Mouse (Mus musculus): ENCODE data around the gene Slc39a11. TPM values are rescaled to one million over a fixed set of nuclear protein-coding genes. Genes with fewer than 3 reads are reported as not detected.

Slc39a11 gene
- polyA plus RNA-seq, 1 experiment from 2014 or later = 22.4 TPM

DNA sequence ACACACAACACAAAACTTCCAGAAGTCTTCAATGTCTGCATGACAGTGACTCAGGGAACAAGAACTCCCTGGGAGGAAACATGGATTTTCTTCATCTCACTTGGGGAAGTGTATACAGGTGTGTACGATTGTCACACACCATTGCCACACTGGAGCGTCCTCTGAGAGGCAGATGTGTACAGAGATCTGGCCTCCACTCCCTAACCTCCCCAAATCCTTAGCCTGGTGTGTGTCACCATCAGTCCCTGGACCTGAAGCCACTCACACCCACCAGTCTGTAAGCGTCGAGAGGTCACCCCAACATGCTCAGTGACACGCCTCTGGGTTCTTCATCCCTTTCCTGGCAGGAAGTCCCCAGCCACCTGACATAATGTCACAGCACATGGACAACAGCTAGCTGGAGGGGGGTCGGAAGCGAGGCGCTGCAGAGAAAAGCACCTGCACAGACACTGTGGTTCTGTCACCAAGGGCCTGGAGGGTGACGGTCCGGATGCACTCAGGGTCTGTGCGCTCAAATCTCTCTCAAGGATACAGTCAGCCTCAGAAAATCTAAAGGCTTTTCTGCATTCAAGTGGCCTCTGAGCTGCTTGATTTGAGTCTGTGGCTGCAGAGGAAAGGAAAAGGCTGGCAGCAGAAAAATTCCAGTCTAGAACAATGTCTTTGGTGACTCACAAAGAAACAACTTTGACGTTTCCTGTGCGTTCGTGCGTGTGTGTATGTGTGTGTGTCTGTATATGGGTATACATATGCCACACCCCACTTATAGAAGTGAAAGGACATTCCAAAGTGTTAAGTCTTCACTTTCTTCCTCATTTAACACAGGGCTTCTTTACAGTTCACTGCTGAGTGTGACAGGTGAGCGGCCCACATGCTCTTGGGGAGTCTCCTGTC lies 113.3 kb downstream of the Slc39a11 start:
- peak; percentile 20 for DNase-seq (ENCODE audit: low read depth, low spot score)
- H3K27me3 ChIP-seq = no peaks in the 10 kb centered on the region
- POLR2A ChIA-PET = no interaction called here
- CTCF ChIA-PET = interaction anchor here (1.0 kb wide), 1 partner anchor 10 kb away, joined by 4 read pairs; no protein-coding TSS in a partner anchor
- in situ Hi-C loops (cut with MboI; ENCODE audit: low pct_unique_long_range_greater_than_20kb) = no loop called here
- peak; percentile 54 for ATAC-seq
- TF ChIP-seq CTCF (IDR thresholded peaks at IDR 0.05) = no peak

GRCm38 (mm10) chr11:113534341-113534740 lies 115.5 kb downstream of the Slc39a11 start:
- TF ChIP-seq CTCF (IDR thresholded peaks at IDR 0.05) = no peak
- in situ Hi-C loops (cut with MboI; ENCODE audit: low pct_unique_long_range_greater_than_20kb) = no loop called here
- no peak for DNase-seq (ENCODE audit: low read depth, low spot score)
- no peak for ATAC-seq
- no peaks in the 10 kb centered on the region for H3K27me3 ChIP-seq
- POLR2A ChIA-PET = interaction anchor here (1.7 kb wide), 1 partner anchor 19 kb away, joined by 3 read pairs; no protein-coding TSS in a partner anchor
- CTCF ChIA-PET = no interaction called here

DNA sequence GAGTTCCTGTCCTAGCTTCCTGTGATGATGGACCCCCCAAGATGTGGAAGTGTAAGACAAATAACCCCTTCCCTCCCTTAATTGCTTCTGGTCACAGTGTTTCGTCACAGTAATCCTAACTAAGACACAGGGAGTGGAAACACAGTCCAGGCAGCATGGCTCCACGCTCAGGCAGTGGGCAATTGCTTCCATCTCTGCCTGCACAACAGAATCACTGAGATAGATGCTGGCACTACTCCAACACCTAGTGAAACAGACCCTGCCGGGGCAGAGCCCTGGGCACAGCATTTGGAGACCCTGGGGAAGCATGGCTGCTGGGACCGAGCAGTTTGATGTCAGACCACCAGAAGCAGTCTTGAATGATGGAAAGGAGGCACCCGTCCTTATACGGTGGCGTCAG lies 115.9 kb downstream of the Slc39a11 start:
- DNase-seq (ENCODE audit: low read depth, low spot score) = no peak
- POLR2A ChIA-PET = no interaction called here
- H3K27me3 ChIP-seq = no peaks in the 10 kb centered on the region
- TF ChIP-seq CTCF (IDR thresholded peaks at IDR 0.05) = no peak
- in situ Hi-C loops (cut with MboI; ENCODE audit: low pct_unique_long_range_greater_than_20kb) = no loop called here
- CTCF ChIA-PET = no interaction called here
- ATAC-seq = no peak

DNA sequence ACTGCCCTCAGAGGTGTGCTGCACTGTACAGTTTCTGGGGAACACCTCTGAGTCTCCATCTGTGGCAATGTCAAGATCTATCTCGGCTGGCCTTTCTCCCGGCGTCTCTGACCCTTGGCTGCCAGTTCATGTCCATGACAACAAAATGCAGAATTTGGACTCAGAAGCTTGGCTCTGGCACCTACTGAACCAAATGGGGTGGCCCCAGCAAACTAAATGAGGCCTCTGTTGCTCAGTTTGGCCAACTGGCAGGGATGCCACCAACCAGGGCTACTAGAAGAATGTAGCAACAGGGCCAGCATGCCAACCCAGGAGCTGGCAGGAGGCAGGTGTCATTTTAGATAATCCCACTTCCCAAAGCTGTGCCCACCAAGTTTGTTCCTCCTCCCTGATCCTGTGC lies 121.5 kb downstream of the Slc39a11 start:
- DNase-seq (ENCODE audit: low read depth, low spot score) (no peak), ATAC-seq (no peak)
- ChIA-PET POLR2A (no interaction called here), CTCF (no interaction called here)
- no peak for TF ChIP-seq CTCF (IDR thresholded peaks at IDR 0.05)
- in situ Hi-C loops (cut with MboI; ENCODE audit: low pct_unique_long_range_greater_than_20kb) = no loop called here
- no peaks in the 10 kb centered on the region for H3K27me3 ChIP-seq

GRCm38 (mm10) chr11:113525731-113526130 lies 124.1 kb downstream of the Slc39a11 start:
- CTCF ChIA-PET = no interaction called here
- POLR2A ChIA-PET = no interaction called here
- no peaks in the 10 kb centered on the region for H3K27me3 ChIP-seq
- TF ChIP-seq CTCF (IDR thresholded peaks at IDR 0.05) = no peak
- no peak for ATAC-seq
- DNase-seq (ENCODE audit: low read depth, low spot score) = no peak
- in situ Hi-C loops (cut with MboI; ENCODE audit: low pct_unique_long_range_greater_than_20kb) = no loop called here

- ChIA-PET CTCF (interaction anchor here (1.1 kb wide), 1 partner anchor 9 kb away, joined by 3 read pairs; no protein-coding TSS in a partner anchor), POLR2A (no interaction called here)
- no peak for ATAC-seq
- no peak for TF ChIP-seq CTCF (IDR thresholded peaks at IDR 0.05)
- in situ Hi-C loops (cut with MboI; ENCODE audit: low pct_unique_long_range_greater_than_20kb) = no loop called here
- no peak for DNase-seq (ENCODE audit: low read depth, low spot score)
- H3K27me3 ChIP-seq = no peaks in the 10 kb centered on the region
Measured at GRCm38 (mm10) chr11:113522726-113523125, 127.2 kb downstream of the Slc39a11 start.

GRCm38 (mm10) chr11:113521469-113522190 lies 128.2 kb downstream of the Slc39a11 start:
- ChIA-PET POLR2A (no interaction called here), CTCF (no interaction called here)
- in situ Hi-C loops (cut with MboI; ENCODE audit: low pct_unique_long_range_greater_than_20kb) = no loop called here
- TF ChIP-seq CTCF (IDR thresholded peaks at IDR 0.05) = no peak
- DNase-seq (ENCODE audit: low read depth, low spot score) = no peak
- H3K27me3 ChIP-seq = no peaks in the 10 kb centered on the region
- no peak for ATAC-seq

GRCm38 (mm10) chr11:113520851-113521461 lies 128.9 kb downstream of the Slc39a11 start:
- H3K27me3 ChIP-seq = no peaks in the 10 kb centered on the region
- DNase-seq (ENCODE audit: low read depth, low spot score) (no peak), ATAC-seq (no peak)
- in situ Hi-C loops (cut with MboI; ENCODE audit: low pct_unique_long_range_greater_than_20kb) = no loop called here
- ChIA-PET CTCF (no interaction called here), POLR2A (no interaction called here)
- no peak for TF ChIP-seq CTCF (IDR thresholded peaks at IDR 0.05)

DNA sequence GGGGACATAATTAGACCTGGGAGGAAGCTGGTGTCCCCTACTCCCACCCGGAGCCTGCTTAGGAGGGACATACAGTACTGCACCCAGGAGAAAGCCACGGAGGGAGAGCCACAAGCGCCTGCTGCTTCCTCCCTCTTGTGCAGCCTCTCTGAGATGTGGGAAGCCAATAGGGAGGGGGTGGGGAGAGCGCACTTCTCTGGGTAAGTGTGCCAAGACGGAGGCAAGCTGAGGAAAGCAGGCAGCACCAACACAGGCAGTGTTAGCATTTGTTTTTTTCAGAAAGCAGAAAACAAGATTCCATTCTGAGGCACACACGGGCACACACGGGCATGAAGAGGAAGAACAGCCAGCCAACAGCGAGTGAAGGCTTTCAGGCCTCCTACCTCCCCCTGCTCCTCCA lies 129.5 kb downstream of the Slc39a11 start:
- H3K27me3 ChIP-seq = no peaks in the 10 kb centered on the region
- in situ Hi-C loops (cut with MboI; ENCODE audit: low pct_unique_long_range_greater_than_20kb) = no loop called here
- TF ChIP-seq CTCF (IDR thresholded peaks at IDR 0.05) = no peak
- DNase-seq (ENCODE audit: low read depth, low spot score) (no peak), ATAC-seq (no peak)
- POLR2A ChIA-PET = no interaction called here
- CTCF ChIA-PET = no interaction called here

DNA sequence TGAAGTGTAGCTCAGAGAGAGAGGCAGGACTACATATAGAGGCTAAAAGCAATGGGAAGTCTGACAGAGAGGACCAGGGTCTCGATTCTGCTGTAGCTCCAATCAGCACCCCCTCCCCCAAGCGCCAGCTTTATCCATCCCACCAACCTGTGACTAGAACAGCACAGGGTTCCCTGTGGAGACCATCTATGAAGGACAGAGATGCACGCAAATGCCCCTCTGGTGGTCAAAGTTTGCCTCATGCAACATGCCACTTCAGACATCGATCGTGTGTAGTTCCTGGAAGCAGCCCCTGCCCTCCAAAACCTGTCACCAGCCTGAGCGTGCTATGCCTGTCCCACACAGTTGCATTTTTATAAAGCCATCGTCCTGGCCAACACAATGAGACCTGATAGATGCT lies 129.9 kb downstream of the Slc39a11 start:
- no peak for TF ChIP-seq CTCF (IDR thresholded peaks at IDR 0.05)
- no peak for DNase-seq (ENCODE audit: low read depth, low spot score)
- in situ Hi-C loops (cut with MboI; ENCODE audit: low pct_unique_long_range_greater_than_20kb) = no loop called here
- POLR2A ChIA-PET = no interaction called here
- no peak for ATAC-seq
- H3K27me3 ChIP-seq = no peaks in the 10 kb centered on the region
- CTCF ChIA-PET = no interaction called here

GRCm38 (mm10) chr11:113518176-113518575 lies 131.7 kb downstream of the Slc39a11 start:
- ATAC-seq (no peak), DNase-seq (ENCODE audit: low read depth, low spot score) (no peak)
- CTCF ChIA-PET = no interaction called here
- POLR2A ChIA-PET = no interaction called here
- in situ Hi-C loops (cut with MboI; ENCODE audit: low pct_unique_long_range_greater_than_20kb) = no loop called here
- no peaks in the 10 kb centered on the region for H3K27me3 ChIP-seq
- TF ChIP-seq CTCF (IDR thresholded peaks at IDR 0.05) = no peak
